12 mouse cellular contexts compared by ENCODE assay signal in the genomic region with DNA sequence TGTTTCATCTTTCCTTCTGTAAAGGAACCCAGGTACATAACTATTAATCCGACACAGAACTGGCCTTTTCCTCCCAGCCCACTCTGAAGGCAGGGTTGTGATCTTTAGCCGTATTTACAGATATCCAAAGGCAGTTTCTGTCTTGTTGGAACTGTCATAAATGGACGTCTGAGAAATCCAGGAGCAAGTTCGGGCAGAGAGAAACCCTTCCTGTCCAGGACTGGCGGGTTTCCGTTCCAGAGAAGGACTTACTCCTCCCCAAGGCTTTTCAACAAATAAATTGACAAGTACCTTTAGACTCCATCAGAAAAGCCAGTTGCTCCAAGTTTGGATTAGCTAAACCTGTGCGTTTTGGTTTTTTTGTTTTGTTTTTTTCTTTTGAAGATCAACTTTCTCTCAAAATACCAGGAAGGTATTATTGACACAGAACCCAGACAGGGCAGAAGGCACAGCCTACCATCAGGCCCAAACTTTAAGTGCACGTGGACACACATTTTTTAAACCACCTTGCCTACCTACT. TPM values are rescaled to one million over a fixed set of nuclear protein-coding genes. Genes with fewer than 3 reads are reported as not detected.
A peak's percentile ranks its signal among the peaks of the same experiment; 100 is the strongest.
DNase-seq lines count a peak whose midpoint lies in the region; ATAC-seq and TF ChIP-seq lines count a peak whose summit lies in the region.
"Had no signal": no experiment of that assay in that cellular context is flagged by ENCODE, and none has a peak within 500 bp of the region (broad histone marks: within the 10 kb centered on the region; RNA-seq: fewer than 3 reads in every experiment).

No protein-coding gene starts in this region.

- no peak overlapping the region; the same call in 1 of the 2 replicates for H3K9ac ChIP-seq in hindbrain, embryonic 13.5 days
- no peak overlapping the region for H3K9ac ChIP-seq in hindbrain, embryonic 16.5 days (ENCODE audit: low read depth, low read length)
- H3K9ac ChIP-seq in embryonic facial prominence, embryonic 13.5 days: no peak overlapping the region

- TF ChIP-seq CTCF in cortical plate, adult 2 months (IDR thresholded peaks at IDR 0.05; ENCODE audit: extremely low read depth, insufficient read depth, low read length): no peak

- 0 out of 2 replicates have a peak, but pooled peaks cover 11% of the 10 kb centered on the region for H3K27me3 ChIP-seq in hindbrain, embryonic 13.5 days
- H3K27me3 ChIP-seq in hindbrain, embryonic 16.5 days (replicated peaks; ENCODE audit: control insufficient read depth, insufficient read depth, low read length): no peaks in the 10 kb centered on the region
- no peaks in the 10 kb centered on the region for H3K27me3 ChIP-seq in embryonic facial prominence, embryonic 13.5 days

- peaks cover 93% of the 10 kb centered on the region for H3K4me1 ChIP-seq in hindbrain, embryonic 13.5 days (replicated peaks)
- peaks cover 51% of the 10 kb centered on the region for H3K4me1 ChIP-seq in hindbrain, embryonic 16.5 days (ENCODE audit: control insufficient read depth, insufficient read depth, low read depth, low read length)
- peaks cover 4% of the 10 kb centered on the region for H3K4me1 ChIP-seq in cortical plate, adult 2 months (ENCODE audit: control insufficient read depth, insufficient read depth, low read length)
- peaks cover 98% of the 10 kb centered on the region for H3K4me1 ChIP-seq in embryonic facial prominence, embryonic 13.5 days

- no peaks in the 10 kb centered on the region for H3K36me3 ChIP-seq in hindbrain, embryonic 13.5 days
- H3K36me3 ChIP-seq in hindbrain, embryonic 16.5 days (ENCODE audit: control insufficient read depth, insufficient read depth, low read length): no peaks in the 10 kb centered on the region
- H3K36me3 ChIP-seq in embryonic facial prominence, embryonic 13.5 days: no peaks in the 10 kb centered on the region

- 52% methylated on average over 8 of the region's 8 CpGs for whole genome bisulfite sequencing in hindbrain, embryonic 13.5 days
- WGBS in hindbrain, embryonic 16.5 days: 65% methylated on average over 8 of the region's 8 CpGs
- 35% methylated on average over 8 of the region's 8 CpGs for WGBS in embryonic facial prominence, embryonic 13.5 days

- TF ChIP-seq POLR2A in cortical plate, adult 2 months (IDR thresholded peaks at IDR 0.05; ENCODE audit: extremely low read depth, insufficient read depth, low read length): no peak

- H3K4me3 ChIP-seq in hindbrain, embryonic 13.5 days: no peak overlapping the region
- no peak overlapping the region for H3K4me3 ChIP-seq in hindbrain, embryonic 16.5 days (ENCODE audit: low read length)
- H3K4me3 ChIP-seq in cortical plate, adult 2 months (ENCODE audit: insufficient read depth, low read length): no peak overlapping the region
- no peak overlapping the region for H3K4me3 ChIP-seq in embryonic facial prominence, embryonic 13.5 days

- peak; percentile 63 for DNase-seq in induced T-regulatory cell, adult 2 months (ENCODE audit: low read depth)
- no peak for DNase-seq in spleen, postnatal 10 days (ENCODE audit: low spot score in 2 of 2)
- no peak for DNase-seq in natural killer cell, adult 2 months (ENCODE audit: low spot score in 2 of 2)
- no peak for DNase-seq in urinary bladder, adult 2 months (ENCODE audit: low spot score)
- DNase-seq: cerebellum, postnatal 25 days; gastrocnemius, postnatal 25 days; lung, embryonic 14.5 days had no signal

- H3K9me3 ChIP-seq in hindbrain, embryonic 13.5 days: no peaks in the 10 kb centered on the region
- no peaks in the 10 kb centered on the region for H3K9me3 ChIP-seq in hindbrain, embryonic 16.5 days (ENCODE audit: control insufficient read depth, low read length)
- H3K9me3 ChIP-seq in embryonic facial prominence, embryonic 13.5 days: no peaks in the 10 kb centered on the region

- peak overlapping the region; percentile 49; the same call in 1 of the 2 replicates for H3K4me2 ChIP-seq in hindbrain, embryonic 13.5 days
- H3K4me2 ChIP-seq in hindbrain, embryonic 16.5 days (ENCODE audit: low read length): no peak overlapping the region
- H3K4me2 ChIP-seq in embryonic facial prominence, embryonic 13.5 days: peak overlapping the region; percentile 76

- no peak for ATAC-seq in hindbrain, embryonic 13.5 days (ENCODE audit: low FRiP score)
- no peak for ATAC-seq in hindbrain, embryonic 16.5 days
- ATAC-seq in embryonic facial prominence, embryonic 13.5 days (ENCODE audit: insufficient number of reproducible peaks, insufficient read depth, low FRiP score, low TSS enrichment, low read depth): no peak
- ATAC-seq: Patski had no signal

- no peak overlapping the region for H3K27ac ChIP-seq in hindbrain, embryonic 13.5 days
- no peak overlapping the region for H3K27ac ChIP-seq in hindbrain, embryonic 16.5 days (ENCODE audit: low read depth, low read length)
- peak overlapping the region; percentile 63; the same call in 1 of the 2 replicates for H3K27ac ChIP-seq in cortical plate, adult 2 months (ENCODE audit: insufficient read depth, low read length)
- 0 out of 2 replicates have a peak overlapping the region, but pooled peaks have one; percentile 78 for H3K27ac ChIP-seq in embryonic facial prominence, embryonic 13.5 days

RNA-seq across cellular contexts. Expression of a gene that starts 24.6 kb away (rescaled TPM):
- 27.0 and 31.0 TPM in 2 replicates for polyA plus RNA-seq in hindbrain, embryonic 13.5 days (2015; fragmentation: Nextera tagmentation; extraction: Ambion mirVana)
- polyA plus RNA-seq in hindbrain, embryonic 16.5 days (2015; fragmentation: Nextera tagmentation; extraction: Ambion mirVana): 12.0 and 16.7 TPM in 2 replicates
- polyA plus RNA-seq in cortical plate, adult 2 months (2012; rRNA removed): 23.9 and 27.2 TPM in 2 replicates
- 35.7 and 40.6 TPM in 2 replicates for polyA plus RNA-seq in embryonic facial prominence, embryonic 13.5 days (2015; fragmentation: Nextera tagmentation; extraction: Ambion mirVana)
- 0.44 and 0.77 TPM in 2 replicates for polyA plus RNA-seq in urinary bladder, adult 2 months (2012; rRNA removed)

Comparison
In these comparisons a context has a peak if more than half of its experiments do, and no peak if none do; other contexts are left out.
1. H3K27ac ChIP-seq: peak in cortical plate, adult 2 months (single experiment) and embryonic facial prominence, embryonic 13.5 days (single experiment); none in hindbrain, embryonic 13.5 days (single experiment) and hindbrain, embryonic 16.5 days (single experiment).